Mouse (Mus musculus): ENCODE measurements around the gene Siah3.

GRCm38 (mm10) chr14:75579010-75579409, 123.2 kb downstream of the Siah3 start:
- TF ChIP-seq MAX (IDR thresholded peaks at IDR 0.05; ENCODE audit: low read depth), result no peak
- TF ChIP-seq POLR2A (IDR thresholded peaks at IDR 0.05; ENCODE audit: insufficient read length, low read depth), result no peak
- TF ChIP-seq REST (IDR thresholded peaks at IDR 0.05; ENCODE audit: insufficient read depth, insufficient read length), result no peak
- no peak for TF ChIP-seq SRF (IDR thresholded peaks at IDR 0.05; ENCODE audit: control insufficient read depth, insufficient read length, low read depth)
- no peak for TF ChIP-seq POLR2AphosphoS2 (IDR thresholded peaks at IDR 0.05; ENCODE audit: insufficient read length, low read depth)
- TF ChIP-seq E2F4 (IDR thresholded peaks at IDR 0.05; ENCODE audit: insufficient read depth), result no peak

Measured in myocyte (in vitro differentiated cells).